Comparison of ENCODE assay signal across 10 mouse cellular contexts in the genomic region with DNA sequence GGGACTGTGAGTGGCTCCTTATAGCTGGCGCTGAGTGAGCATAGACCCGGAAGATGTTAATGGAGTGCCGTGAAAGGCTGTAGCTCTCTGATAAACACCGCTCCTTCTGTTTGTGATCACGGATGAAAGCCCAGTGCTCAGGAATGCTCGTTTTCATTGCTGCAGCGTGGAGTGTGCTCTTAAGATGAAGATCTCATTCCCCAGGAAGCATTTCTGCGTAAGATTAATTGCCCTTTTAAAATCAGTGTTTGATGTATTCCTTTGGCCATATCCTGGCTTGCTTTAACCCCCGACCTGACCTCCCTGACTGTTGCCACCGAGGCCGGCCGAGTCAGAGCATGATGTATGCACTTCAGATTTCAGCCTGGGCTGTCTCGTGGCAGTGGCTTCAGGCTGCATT.
DNase-seq lines count a peak whose midpoint lies in the region; ATAC-seq and TF ChIP-seq lines count a peak whose summit lies in the region.
"Had no signal": no experiment of that assay in that cellular context is flagged by ENCODE, and none has a peak within 500 bp of the region (broad histone marks: within the 10 kb centered on the region; RNA-seq: fewer than 3 reads in every experiment).

No protein-coding gene starts in this region.

- no peak for ATAC-seq in kidney, embryonic 14.5 days (ENCODE audit: low FRiP score, low TSS enrichment)
- ATAC-seq in embryonic facial prominence, embryonic 11.5 days (replicated peaks; ENCODE audit: insufficient number of reproducible peaks, low FRiP score, low TSS enrichment, low read depth), result no peak
- ATAC-seq in limb, embryonic 13.5 days (ENCODE audit: low FRiP score, low read depth), result no peak

- TF ChIP-seq CTCF in left cerebral cortex, adult 2 months (IDR thresholded peaks at IDR 0.05), result no peak

- H3K9ac ChIP-seq in kidney, embryonic 14.5 days (ENCODE audit: low read depth, low read length), result no peak overlapping the region
- no peak overlapping the region for H3K9ac ChIP-seq in embryonic facial prominence, embryonic 11.5 days (replicated peaks; ENCODE audit: low read length)
- H3K9ac ChIP-seq in limb, embryonic 13.5 days, result no peak overlapping the region
- H3K9ac ChIP-seq: liver, embryonic 14.5 days had no signal

- no peaks in the 10 kb centered on the region for H3K9me3 ChIP-seq in kidney, embryonic 14.5 days (ENCODE audit: control insufficient read depth, low read length)
- no peaks in the 10 kb centered on the region for H3K9me3 ChIP-seq in embryonic facial prominence, embryonic 11.5 days (replicated peaks; ENCODE audit: control insufficient read depth, low read length)
- H3K9me3 ChIP-seq in limb, embryonic 13.5 days, result no peaks in the 10 kb centered on the region

- intact Hi-C loops in left cerebral cortex, adult 2 months (cut with DNase I), result no loop called here

- no peak overlapping the region for H3K27ac ChIP-seq in kidney, embryonic 14.5 days (ENCODE audit: low read depth, low read length)
- H3K27ac ChIP-seq in embryonic facial prominence, embryonic 11.5 days (replicated peaks; ENCODE audit: low read depth, low read length), result no peak overlapping the region
- no peak overlapping the region for H3K27ac ChIP-seq in limb, embryonic 13.5 days
- H3K27ac ChIP-seq in left cerebral cortex, adult 2 months, result no peak overlapping the region
- H3K27ac ChIP-seq: liver, embryonic 14.5 days had no signal

- H3K4me1 ChIP-seq in kidney, embryonic 14.5 days (ENCODE audit: control insufficient read depth, insufficient read depth, low read length), result no peaks in the 10 kb centered on the region
- H3K4me1 ChIP-seq in embryonic facial prominence, embryonic 11.5 days (ENCODE audit: control insufficient read depth, insufficient read depth, low read length), result no peaks in the 10 kb centered on the region; the same call in 1 of the 2 replicates
- H3K4me1 ChIP-seq in limb, embryonic 13.5 days, result peaks cover 9% of the 10 kb centered on the region

- no peaks in the 10 kb centered on the region for H3K27me3 ChIP-seq in kidney, embryonic 14.5 days (ENCODE audit: control insufficient read depth, insufficient read depth, low read length)
- H3K27me3 ChIP-seq in embryonic facial prominence, embryonic 11.5 days (ENCODE audit: control insufficient read depth, insufficient read depth, low read length), result no peaks in the 10 kb centered on the region
- no peaks in the 10 kb centered on the region for H3K27me3 ChIP-seq in limb, embryonic 13.5 days

- H3K4me3 ChIP-seq in kidney, embryonic 14.5 days (ENCODE audit: low read length), result no peak overlapping the region
- H3K4me3 ChIP-seq in embryonic facial prominence, embryonic 11.5 days (ENCODE audit: low read depth, low read length), result no peak overlapping the region
- no peak overlapping the region for H3K4me3 ChIP-seq in limb, embryonic 13.5 days
- H3K4me3 ChIP-seq in left cerebral cortex, adult 2 months, result no peak overlapping the region

- 7% methylated on average over 13 of the region's 13 CpGs for WGBS in kidney, embryonic 14.5 days
- WGBS in embryonic facial prominence, embryonic 11.5 days, result 13% methylated on average over 13 of the region's 13 CpGs
- 9% methylated on average over 13 of the region's 13 CpGs for WGBS in limb, embryonic 13.5 days

- no peaks in the 10 kb centered on the region for H3K36me3 ChIP-seq in kidney, embryonic 14.5 days (ENCODE audit: control insufficient read depth, insufficient read depth, low read length)
- no peaks in the 10 kb centered on the region for H3K36me3 ChIP-seq in embryonic facial prominence, embryonic 11.5 days (replicated peaks; ENCODE audit: control insufficient read depth, insufficient read depth, low read depth, low read length)
- H3K36me3 ChIP-seq in limb, embryonic 13.5 days, result no peaks in the 10 kb centered on the region

- H3K4me2 ChIP-seq in kidney, embryonic 14.5 days (replicated peaks; ENCODE audit: low read depth, low read length), result no peak overlapping the region
- H3K4me2 ChIP-seq in embryonic facial prominence, embryonic 11.5 days (ENCODE audit: low read depth, low read length), result no peak overlapping the region
- H3K4me2 ChIP-seq in limb, embryonic 13.5 days (replicated peaks), result peak overlapping the region; percentile 28; the same call in 1 of the 2 replicates

- DNase-seq in kidney, adult 9 months, result peak; percentile 13
- peak; percentile 34 for DNase-seq in adrenal gland, postnatal 25 days
- peak; percentile 38 for DNase-seq in embryonic facial prominence, embryonic 11.5 days (ENCODE audit: low spot score)
- no peak for DNase-seq in left cerebral cortex, adult 2 months (ENCODE audit: extremely low spot score in 1 of 2, low spot score in 2 of 2)
- DNase-seq in urinary bladder, postnatal 4 days (ENCODE audit: low spot score in 2 of 2), result no peak
- DNase-seq: cerebellum, adult 11 months; right cerebral cortex, postnatal 4 days had no signal

Comparison
In these comparisons a context has a peak if more than half of its experiments do, and no peak if none do; other contexts are left out.
1. DNase-seq: peak in kidney, adult 9 months (single experiment), adrenal gland, postnatal 25 days (single experiment) and embryonic facial prominence, embryonic 11.5 days (single experiment); none in left cerebral cortex, adult 2 months (0 of 2) and urinary bladder, postnatal 4 days (0 of 2).